Mouse (Mus musculus) midbrain, embryonic 13.5 days (tissue): Measurements from ENCODE around the gene Ccl3. TPM values are rescaled to one million over a fixed set of nuclear protein-coding genes. Genes with fewer than 3 reads are reported as not detected.

Experiments used
- ATAC-seq: fragments of 200-750 bp; cut with Nextera tagmentation; 2 replicates; pipeline ENCODE4 v1.8.0; 2017; ENCODE audit warnings: mild to moderate bottlenecking, moderate TSS enrichment, moderate library complexity
- H3K27ac ChIP-seq: fragments of 300-500 bp; sonication (generic); 2 replicates; pipeline ENCODE4 v1.5.1; 2015; ENCODE audit warnings: inconsistent platforms, mild to moderate bottlenecking, moderate library complexity
- H3K27me3 ChIP-seq: fragments of 300-500 bp; sonication (generic); 2 replicates; pipeline ENCODE4 v1.6.1; 2015; ENCODE audit warnings: mild to moderate bottlenecking, inconsistent platforms
- H3K36me3 ChIP-seq: fragments of 300-500 bp; sonication (generic); 2 replicates; pipeline ENCODE4 v1.6.1; 2015; ENCODE audit warnings: mild to moderate bottlenecking, inconsistent platforms
- H3K4me1 ChIP-seq: fragments of 300-500 bp; sonication (generic); replicated peaks from 2 replicates; pipeline ENCODE4 v1.6.1; 2015; ENCODE audit warnings: inconsistent platforms
- H3K4me2 ChIP-seq: fragments of 300-500 bp; sonication (generic); replicated peaks from 2 replicates; pipeline ENCODE4 v1.6.1; 2015; ENCODE audit warnings: moderate library complexity, mild to moderate bottlenecking, inconsistent platforms
- H3K4me3 ChIP-seq: fragments of 300-500 bp; sonication (generic); replicated peaks from 2 replicates; pipeline ENCODE4 v1.5.1; 2015; ENCODE audit warnings: mild to moderate bottlenecking, inconsistent platforms
- H3K9ac ChIP-seq: fragments of 300-500 bp; sonication (generic); replicated peaks from 2 replicates; pipeline ENCODE4 v1.6.1; 2015; ENCODE audit warnings: mild to moderate bottlenecking, inconsistent platforms
- H3K9me3 ChIP-seq: fragments of 300-500 bp; sonication (generic); 2 replicates; pipeline ENCODE4 v1.6.1; 2016; ENCODE audit warnings: mild to moderate bottlenecking, inconsistent platforms
- WGBS: fragments of 180-500 bp; shearing (Covaris S2); methylation state at CpG from one replicate; pipeline ENCODE4 v1.1.7; 2015; 5-methylcytosine and 5-hydroxymethylcytosine counted together
- polyA plus RNA-seq: library from polyadenylated mRNA; unstranded; fragments of >200 nt; fragmentation: Nextera tagmentation; extraction: Ambion mirVana; gene quantifications from 2 replicates; pipeline ENCODE4 v1.2.1, GENCODE M21; 2015

Gene Ccl3
- 0.64 and 0.65 TPM in 2 replicates for polyA plus RNA-seq

- no peak within 1 kb of the TSS for H3K4me3 ChIP-seq
- H3K4me2 ChIP-seq: no peak within 1 kb of the TSS
- no peaks in the 10 kb centered on the region for H3K4me1 ChIP-seq
- no peaks in the 10 kb centered on the region; the same call in 1 of the 2 replicates for H3K9me3 ChIP-seq
- no peak within 1 kb of the TSS for H3K9ac ChIP-seq
- H3K27me3 ChIP-seq: no peaks in the 10 kb centered on the region
- 83% methylated on average over 8 of the region's 8 CpGs for WGBS
- ATAC-seq: no peak
- no peaks in the 10 kb centered on the region for H3K36me3 ChIP-seq
- H3K27ac ChIP-seq: no peak within 1 kb of the TSS
These were observed at the start of gene Ccl3 for GRCm38 (mm10) chr11:83649305-83649841. Gene Ccl3 (minus strand): TSS chr11:83649355.

- no peak overlapping the region for H3K27ac ChIP-seq
- 73% methylated on average over 1 of the region's 1 CpGs for WGBS
- no peaks in the 10 kb centered on the region for H3K9me3 ChIP-seq
- no peaks in the 10 kb centered on the region for H3K27me3 ChIP-seq
- H3K36me3 ChIP-seq: no peaks in the 10 kb centered on the region
- no peak for ATAC-seq
- no peak overlapping the region for H3K9ac ChIP-seq
- no peak overlapping the region for H3K4me3 ChIP-seq
- H3K4me2 ChIP-seq: no peak overlapping the region
- H3K4me1 ChIP-seq: no peaks in the 10 kb centered on the region
These were observed 42.9 kb upstream of the Ccl3 start for GRCm38 (mm10) chr11:83692008-83692407.

GRCm38 (mm10) chr11:83689918-83690317 is 40.8 kb upstream of the Ccl3 start:
- H3K9ac ChIP-seq: no peak overlapping the region
- WGBS: 85% methylated on average over 1 of the region's 1 CpGs
- no peaks in the 10 kb centered on the region for H3K4me1 ChIP-seq
- H3K27me3 ChIP-seq: no peaks in the 10 kb centered on the region
- no peak overlapping the region for H3K4me3 ChIP-seq
- no peaks in the 10 kb centered on the region for H3K9me3 ChIP-seq
- no peaks in the 10 kb centered on the region for H3K36me3 ChIP-seq
- no peak overlapping the region for H3K4me2 ChIP-seq
- no peak for ATAC-seq
- H3K27ac ChIP-seq: no peak overlapping the region

DNA sequence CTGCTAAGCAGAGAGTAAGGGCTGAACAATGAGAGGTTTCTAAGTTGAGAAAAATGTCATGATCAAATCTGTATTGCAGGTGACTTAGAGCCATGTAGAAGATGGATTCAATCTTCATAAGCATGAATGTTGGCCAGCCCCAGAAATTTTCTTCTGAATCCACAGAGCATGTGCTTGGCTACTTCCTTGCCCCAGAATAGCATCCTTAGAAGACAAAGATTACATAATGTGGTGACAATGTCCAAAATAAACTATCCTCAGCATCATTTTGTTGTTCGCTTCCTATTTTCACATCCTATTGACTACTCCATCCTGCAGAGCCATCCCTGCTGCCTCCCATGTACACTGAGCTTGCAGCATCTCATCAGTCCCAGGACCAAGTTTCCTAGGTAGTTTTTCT is 26.5 kb upstream of the Ccl3 start:
- no peaks in the 10 kb centered on the region for H3K36me3 ChIP-seq
- no peak overlapping the region for H3K4me2 ChIP-seq
- H3K9ac ChIP-seq: no peak overlapping the region
- H3K27me3 ChIP-seq: no peaks in the 10 kb centered on the region
- WGBS: 97% methylated on average over 1 of the region's 1 CpGs
- no peak overlapping the region for H3K4me3 ChIP-seq
- no peak for ATAC-seq
- no peaks in the 10 kb centered on the region for H3K9me3 ChIP-seq
- H3K27ac ChIP-seq: no peak overlapping the region
- H3K4me1 ChIP-seq: no peaks in the 10 kb centered on the region

DNA sequence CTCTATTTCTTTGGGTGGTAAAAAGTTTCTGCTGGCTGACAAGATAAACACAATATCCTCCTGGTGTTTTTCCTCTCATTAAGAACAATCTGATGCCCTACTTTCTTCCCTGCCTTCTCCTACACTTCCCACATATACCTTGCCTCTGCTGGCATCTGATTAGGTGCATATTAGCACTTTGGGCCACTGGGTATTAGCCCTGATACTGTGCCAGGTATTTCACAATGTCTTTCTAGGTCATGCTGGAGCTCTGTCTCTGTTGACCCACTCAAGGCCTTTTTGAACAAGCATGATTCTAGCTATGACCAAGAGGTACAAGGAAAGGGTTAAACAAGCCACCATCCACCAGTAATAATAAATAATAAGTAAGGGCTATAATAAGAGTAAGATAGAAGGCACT is 22.6 kb upstream of the Ccl3 start:
- Histone ChIP-seq H3K27ac (no peak overlapping the region), H3K4me3 (no peak overlapping the region), H3K36me3 (no peaks in the 10 kb centered on the region), H3K9me3 (no peaks in the 10 kb centered on the region), H3K9ac (no peak overlapping the region), H3K4me2 (no peak overlapping the region), H3K27me3 (no peaks in the 10 kb centered on the region), H3K4me1 (no peaks in the 10 kb centered on the region)
- no peak for ATAC-seq

GRCm38 (mm10) chr11:83663532-83663931 is 14.4 kb upstream of the Ccl3 start:
- Histone ChIP-seq H3K27ac (no peak overlapping the region), H3K27me3 (no peaks in the 10 kb centered on the region), H3K9me3 (no peaks in the 10 kb centered on the region), H3K4me2 (no peak overlapping the region), H3K9ac (no peak overlapping the region), H3K4me3 (no peak overlapping the region), H3K4me1 (no peaks in the 10 kb centered on the region), H3K36me3 (no peaks in the 10 kb centered on the region)
- 90% methylated on average over 5 of the region's 5 CpGs for WGBS
- ATAC-seq: no peak

DNA sequence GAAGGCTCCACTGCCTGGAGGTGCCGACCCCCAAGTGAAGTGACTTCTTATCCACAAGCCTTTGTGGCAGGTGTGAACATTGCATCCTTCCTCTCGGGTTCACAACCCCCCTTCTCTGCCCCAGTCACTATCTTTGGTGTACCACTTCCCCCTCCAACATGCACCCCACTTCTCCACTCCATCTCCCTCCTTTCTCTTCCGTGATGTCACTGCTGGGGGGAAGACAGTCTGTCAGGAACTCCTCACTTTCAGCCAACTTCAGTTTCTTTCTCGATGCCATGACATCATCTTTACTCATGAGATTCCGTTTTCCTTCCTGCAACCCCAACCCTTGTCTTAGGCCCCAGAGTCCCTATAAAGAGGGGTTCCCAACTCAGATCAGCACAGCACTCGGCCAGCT is 13.0 kb upstream of the Ccl3 start, which contains the start of gene Ccl4:
Gene Ccl4 (plus strand): TSS at position 381 of the 400 bp plus-strand sequence.
- no peak within 1 kb of the TSS for H3K9ac ChIP-seq
- H3K4me3 ChIP-seq: no peak within 1 kb of the TSS
- WGBS: 89% methylated on average over 6 of the region's 6 CpGs
- H3K27ac ChIP-seq: no peak within 1 kb of the TSS
- no peaks in the 10 kb centered on the region for H3K9me3 ChIP-seq
- no peaks in the 10 kb centered on the region for H3K36me3 ChIP-seq
- H3K4me1 ChIP-seq: no peaks in the 10 kb centered on the region
- H3K4me2 ChIP-seq: no peak within 1 kb of the TSS
- no peaks in the 10 kb centered on the region for H3K27me3 ChIP-seq
- no peak for ATAC-seq

DNA sequence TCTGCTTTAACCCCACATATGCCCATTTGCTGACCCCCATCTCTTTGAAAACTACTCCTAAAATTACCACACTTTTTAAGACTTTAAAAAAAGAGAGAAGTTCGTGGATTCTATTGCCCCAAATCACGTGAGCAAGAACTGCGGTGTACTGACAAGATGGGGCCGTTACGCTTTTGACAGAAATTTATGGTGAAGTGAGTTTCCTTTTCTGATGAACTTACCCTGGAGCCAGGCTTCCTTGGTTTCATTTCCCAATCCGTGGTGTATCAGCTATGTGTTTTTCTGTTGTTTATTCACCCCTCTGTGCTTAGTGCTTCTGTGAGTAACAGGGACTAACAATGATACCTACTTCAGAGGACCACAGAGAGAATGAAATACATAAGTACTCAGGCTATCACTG is 9.6 kb upstream of the Ccl3 start:
- WGBS: 84% methylated on average over 6 of the region's 6 CpGs

DNA sequence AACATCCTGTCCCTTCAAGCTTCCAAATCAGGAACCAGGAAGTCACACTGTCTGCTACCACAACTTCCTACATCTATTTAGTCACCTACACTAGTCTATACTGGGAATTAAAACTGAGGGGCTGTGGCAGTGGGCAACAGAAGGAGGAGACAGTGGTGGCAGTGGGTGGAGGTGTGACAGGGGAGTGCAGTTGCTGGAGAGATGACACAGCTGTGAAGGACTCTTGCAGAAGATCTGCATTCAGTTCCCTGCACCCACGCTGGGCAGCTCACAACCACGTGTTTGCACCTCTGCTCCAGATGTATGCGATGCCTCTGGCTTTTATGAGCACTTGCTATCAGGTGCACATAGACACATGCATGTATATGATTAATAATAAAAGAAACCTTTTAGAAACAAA is 8.4 kb upstream of the Ccl3 start:
- no peak for ATAC-seq
- Histone ChIP-seq H3K4me1 (no peaks in the 10 kb centered on the region), H3K27me3 (no peaks in the 10 kb centered on the region), H3K27ac (no peak overlapping the region), H3K4me2 (no peak overlapping the region), H3K4me3 (no peak overlapping the region), H3K9me3 (no peaks in the 10 kb centered on the region), H3K36me3 (no peaks in the 10 kb centered on the region), H3K9ac (no peak overlapping the region)
- WGBS: 86% methylated on average over 3 of the region's 3 CpGs

More for the DNA sequence above, 9.6 kb upstream of the Ccl3 start:
- no peaks in the 10 kb centered on the region for H3K27me3 ChIP-seq
- H3K4me1 ChIP-seq: no peaks in the 10 kb centered on the region
- H3K9me3 ChIP-seq: no peaks in the 10 kb centered on the region
- no peak overlapping the region for H3K4me3 ChIP-seq
- H3K27ac ChIP-seq: no peak overlapping the region
- no peak overlapping the region for H3K9ac ChIP-seq
- H3K36me3 ChIP-seq: no peaks in the 10 kb centered on the region
- ATAC-seq: no peak
- H3K4me2 ChIP-seq: no peak overlapping the region

DNA sequence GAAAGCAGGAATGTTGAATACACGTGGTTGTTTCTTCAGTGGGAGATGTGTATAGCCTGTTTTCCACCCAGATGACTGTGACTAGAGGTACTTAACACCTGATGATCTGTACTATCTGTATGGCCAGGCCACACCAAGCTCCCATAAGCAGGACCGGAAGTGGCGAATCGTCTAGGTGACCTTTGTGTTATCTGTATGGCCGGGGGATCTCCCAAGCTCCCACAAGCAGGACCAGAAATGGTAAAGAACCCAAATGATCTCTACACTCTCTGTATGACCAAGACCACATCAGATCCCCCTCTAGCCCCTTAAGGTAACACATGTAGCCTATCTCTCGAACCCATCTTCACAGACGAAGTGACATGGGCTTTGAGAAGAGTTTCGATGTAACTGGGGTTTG is 5.5 kb upstream of the Ccl3 start:
- H3K9ac ChIP-seq: no peak overlapping the region
- no peak for ATAC-seq
- no peak overlapping the region for H3K4me3 ChIP-seq
- H3K36me3 ChIP-seq: no peaks in the 10 kb centered on the region
- H3K4me2 ChIP-seq: no peak overlapping the region
- H3K4me1 ChIP-seq: no peaks in the 10 kb centered on the region
- no peaks in the 10 kb centered on the region for H3K27me3 ChIP-seq
- H3K27ac ChIP-seq: no peak overlapping the region
- 89% methylated on average over 8 of the region's 8 CpGs for WGBS
- H3K9me3 ChIP-seq: no peaks in the 10 kb centered on the region

- H3K36me3 ChIP-seq: no peaks in the 10 kb centered on the region
- no peak for ATAC-seq
- H3K9ac ChIP-seq: no peak overlapping the region
- H3K4me2 ChIP-seq: no peak overlapping the region
- no peaks in the 10 kb centered on the region for H3K4me1 ChIP-seq
- WGBS: 96% methylated on average over 6 of the region's 6 CpGs
- no peak overlapping the region for H3K27ac ChIP-seq
- no peak overlapping the region for H3K4me3 ChIP-seq
- no peaks in the 10 kb centered on the region; the same call in 1 of the 2 replicates for H3K9me3 ChIP-seq
- H3K27me3 ChIP-seq: no peaks in the 10 kb centered on the region
These were observed 2.6 kb downstream of the Ccl3 start for GRCm38 (mm10) chr11:83646356-83647149.

- Histone ChIP-seq H3K27ac (no peak within 1 kb of the TSS), H3K9me3 (no peaks in the 10 kb centered on the region; the same call in 1 of the 2 replicates), H3K27me3 (no peaks in the 10 kb centered on the region), H3K4me2 (no peak within 1 kb of the TSS), H3K9ac (no peak within 1 kb of the TSS), H3K36me3 (no peaks in the 10 kb centered on the region), H3K4me1 (no peaks in the 10 kb centered on the region), H3K4me3 (no peak within 1 kb of the TSS)
- 81% methylated on average over 1 of the region's 1 CpGs for WGBS
- no peak for ATAC-seq
These were observed 3.6 kb downstream of the Ccl3 start, which contains the start of gene Rpl9-ps1 for GRCm38 (mm10) chr11:83645521-83645920. Gene Rpl9-ps1 (minus strand): TSS chr11:83645621.
